Mouse (Mus musculus): ENCODE results near the gene Oprd1. TPM values are rescaled to one million over a fixed set of nuclear protein-coding genes. Genes with fewer than 3 reads are reported as not detected.

Gene Oprd1
- polyA plus RNA-seq, 1 experiment from 2014 or later, result 0.05 TPM

GRCm38 (mm10) chr4:132131116-132131515 lies 13.2 kb downstream of the Oprd1 start:
- Histone ChIP-seq H3K9me3 (replicated peaks; ENCODE audit: low read length) (no peaks in the 10 kb centered on the region), H3K4me1 (replicated peaks; ENCODE audit: insufficient read depth, low read length) (no peaks in the 10 kb centered on the region), H3K4me2 (ENCODE audit: low read length) (no peak overlapping the region), H3K4me3 (replicated peaks; ENCODE audit: low read depth, low read length) (no peak overlapping the region), H3K36me3 (ENCODE audit: insufficient read depth, low read length) (no peaks in the 10 kb centered on the region), H3K9ac (ENCODE audit: low read depth, low read length) (no peak overlapping the region), H3K27ac (no peak overlapping the region), H3K27me3 (ENCODE audit: insufficient read depth, low read length) (no peaks in the 10 kb centered on the region)
- DNase-seq (ENCODE audit: low spot score) (no peak), ATAC-seq (replicated peaks; ENCODE audit: low FRiP score, low read depth) (no peak)
- 84% methylated on average over 9 of the region's 9 CpGs for WGBS
- TF ChIP-seq CTCF (IDR thresholded peaks at IDR 0.05; ENCODE audit: low read depth), result no peak

GRCm38 (mm10) chr4:132130645-132131044 lies 13.6 kb downstream of the Oprd1 start:
- no peak overlapping the region for H3K4me3 ChIP-seq (replicated peaks; ENCODE audit: low read depth, low read length)
- ATAC-seq (replicated peaks; ENCODE audit: low FRiP score, low read depth), result no peak

GRCm38 (mm10) chr4:132130134-132130533 lies 14.2 kb downstream of the Oprd1 start:
- no peak for TF ChIP-seq CTCF (IDR thresholded peaks at IDR 0.05; ENCODE audit: low read depth)
- H3K27me3 ChIP-seq (ENCODE audit: insufficient read depth, low read length), result no peaks in the 10 kb centered on the region
- ATAC-seq (replicated peaks; ENCODE audit: low FRiP score, low read depth) (no peak), DNase-seq (ENCODE audit: low spot score) (no peak)
- no peaks in the 10 kb centered on the region for H3K9me3 ChIP-seq (replicated peaks; ENCODE audit: low read length)
- 90% methylated on average over 2 of the region's 2 CpGs for WGBS
- H3K27ac ChIP-seq, result no peak overlapping the region
- no peak overlapping the region for H3K9ac ChIP-seq (ENCODE audit: low read depth, low read length)
- no peak overlapping the region for H3K4me2 ChIP-seq (ENCODE audit: low read length)
- H3K36me3 ChIP-seq (ENCODE audit: insufficient read depth, low read length), result no peaks in the 10 kb centered on the region
- H3K4me3 ChIP-seq (replicated peaks; ENCODE audit: low read depth, low read length), result no peak overlapping the region
- no peaks in the 10 kb centered on the region for H3K4me1 ChIP-seq (replicated peaks; ENCODE audit: insufficient read depth, low read length)

More at GRCm38 (mm10) chr4:132130645-132131044, 13.6 kb downstream of the Oprd1 start:
- Histone ChIP-seq H3K9ac (ENCODE audit: low read depth, low read length) (no peak overlapping the region), H3K4me1 (replicated peaks; ENCODE audit: insufficient read depth, low read length) (no peaks in the 10 kb centered on the region), H3K27me3 (ENCODE audit: insufficient read depth, low read length) (no peaks in the 10 kb centered on the region), H3K27ac (no peak overlapping the region), H3K4me2 (ENCODE audit: low read length) (no peak overlapping the region), H3K9me3 (replicated peaks; ENCODE audit: low read length) (no peaks in the 10 kb centered on the region), H3K36me3 (ENCODE audit: insufficient read depth, low read length) (no peaks in the 10 kb centered on the region)
- 85% methylated on average over 11 of the region's 11 CpGs for WGBS
- no peak for TF ChIP-seq CTCF (IDR thresholded peaks at IDR 0.05; ENCODE audit: low read depth)
- no peak for DNase-seq (ENCODE audit: low spot score)

- Histone ChIP-seq H3K27me3 (ENCODE audit: insufficient read depth, low read length) (no peaks in the 10 kb centered on the region), H3K36me3 (ENCODE audit: insufficient read depth, low read length) (no peaks in the 10 kb centered on the region), H3K4me1 (replicated peaks; ENCODE audit: insufficient read depth, low read length) (no peaks in the 10 kb centered on the region), H3K4me3 (replicated peaks; ENCODE audit: low read depth, low read length) (no peak overlapping the region), H3K9me3 (replicated peaks; ENCODE audit: low read length) (no peaks in the 10 kb centered on the region), H3K27ac (no peak overlapping the region), H3K9ac (ENCODE audit: low read depth, low read length) (0 out of 2 replicates have a peak overlapping the region, but pooled peaks have one; percentile 14), H3K4me2 (ENCODE audit: low read length) (no peak overlapping the region)
- ATAC-seq (replicated peaks; ENCODE audit: low FRiP score, low read depth) (no peak), DNase-seq (ENCODE audit: low spot score) (no peak)
- no peak for TF ChIP-seq CTCF (IDR thresholded peaks at IDR 0.05; ENCODE audit: low read depth)
- 41% methylated on average over 6 of the region's 6 CpGs for WGBS
Observed at GRCm38 (mm10) chr4:132128997-132129636, 15.2 kb downstream of the Oprd1 start.

GRCm38 (mm10) chr4:132127091-132127490 lies 17.2 kb downstream of the Oprd1 start:
- Histone ChIP-seq H3K36me3 (ENCODE audit: insufficient read depth, low read length) (no peaks in the 10 kb centered on the region), H3K4me1 (replicated peaks; ENCODE audit: insufficient read depth, low read length) (no peaks in the 10 kb centered on the region), H3K4me2 (ENCODE audit: low read length) (no peak overlapping the region), H3K9ac (ENCODE audit: low read depth, low read length) (no peak overlapping the region), H3K27me3 (ENCODE audit: insufficient read depth, low read length) (no peaks in the 10 kb centered on the region), H3K27ac (no peak overlapping the region), H3K9me3 (replicated peaks; ENCODE audit: low read length) (no peaks in the 10 kb centered on the region), H3K4me3 (replicated peaks; ENCODE audit: low read depth, low read length) (no peak overlapping the region)
- ATAC-seq (replicated peaks; ENCODE audit: low FRiP score, low read depth), result peak; percentile 59; the same call in 1 of the 2 replicates
- WGBS, result 64% methylated on average over 8 of the region's 8 CpGs
- no peak for DNase-seq (ENCODE audit: low spot score)
- no peak for TF ChIP-seq CTCF (IDR thresholded peaks at IDR 0.05; ENCODE audit: low read depth)

- Histone ChIP-seq H3K27ac (no peak overlapping the region), H3K4me3 (replicated peaks; ENCODE audit: low read depth, low read length) (no peak overlapping the region), H3K4me2 (ENCODE audit: low read length) (no peak overlapping the region), H3K27me3 (ENCODE audit: insufficient read depth, low read length) (no peaks in the 10 kb centered on the region), H3K36me3 (ENCODE audit: insufficient read depth, low read length) (no peaks in the 10 kb centered on the region), H3K4me1 (replicated peaks; ENCODE audit: insufficient read depth, low read length) (no peaks in the 10 kb centered on the region), H3K9ac (ENCODE audit: low read depth, low read length) (no peak overlapping the region), H3K9me3 (replicated peaks; ENCODE audit: low read length) (no peaks in the 10 kb centered on the region)
- DNase-seq (ENCODE audit: low spot score) (no peak), ATAC-seq (replicated peaks; ENCODE audit: low FRiP score, low read depth) (no peak)
- TF ChIP-seq CTCF (IDR thresholded peaks at IDR 0.05; ENCODE audit: low read depth), result no peak
- 92% methylated on average over 1 of the region's 1 CpGs for WGBS
Observed at GRCm38 (mm10) chr4:132123166-132123565, 21.1 kb downstream of the Oprd1 start.

GRCm38 (mm10) chr4:132121674-132122073 lies 22.6 kb downstream of the Oprd1 start:
- Histone ChIP-seq H3K9me3 (replicated peaks; ENCODE audit: low read length) (no peaks in the 10 kb centered on the region), H3K27ac (no peak overlapping the region), H3K36me3 (ENCODE audit: insufficient read depth, low read length) (no peaks in the 10 kb centered on the region), H3K4me1 (replicated peaks; ENCODE audit: insufficient read depth, low read length) (no peaks in the 10 kb centered on the region), H3K4me3 (replicated peaks; ENCODE audit: low read depth, low read length) (no peak overlapping the region), H3K27me3 (ENCODE audit: insufficient read depth, low read length) (no peaks in the 10 kb centered on the region), H3K9ac (ENCODE audit: low read depth, low read length) (no peak overlapping the region), H3K4me2 (ENCODE audit: low read length) (no peak overlapping the region)
- WGBS, result 81% methylated on average over 5 of the region's 5 CpGs
- peak; percentile 42; the same call in 1 of the 2 replicates for TF ChIP-seq CTCF (IDR thresholded peaks at IDR 0.05; ENCODE audit: low read depth)
- ATAC-seq (replicated peaks; ENCODE audit: low FRiP score, low read depth) (no peak), DNase-seq (ENCODE audit: low spot score) (no peak)

All from kidney, postnatal 0 days (tissue).